Mouse (Mus musculus): ENCODE results near the gene Serpinb8.

Serpinb8 gene

GRCm38 (mm10) chr1:107642457-107643118 is 52.8 kb downstream of the Serpinb8 start:
- DNase-seq (ENCODE audit: low read depth in 1 of 2, low spot score in 2 of 2): no peak

DNA sequence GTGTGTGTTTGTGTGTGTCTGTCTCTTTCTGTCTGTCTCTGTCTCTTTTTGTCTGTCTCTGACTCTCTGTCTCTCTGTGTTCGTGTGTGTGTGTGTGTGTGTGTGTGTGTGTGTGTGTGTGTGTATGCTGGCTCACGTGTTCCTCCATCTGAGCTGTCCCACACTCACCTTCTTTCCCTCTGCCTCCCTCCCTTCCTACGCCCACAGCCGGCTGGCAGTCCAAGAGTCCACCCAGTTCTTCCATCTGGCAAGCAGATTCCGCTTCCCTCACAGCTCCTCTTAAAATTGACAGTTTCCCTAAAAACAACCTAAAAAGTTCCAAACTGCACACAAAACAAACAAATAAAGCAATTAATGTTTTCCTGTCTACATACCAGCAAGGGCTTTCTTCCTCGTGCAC is 55.3 kb downstream of the Serpinb8 start:
- no peak for DNase-seq (ENCODE audit: low read depth in 1 of 2, low spot score in 2 of 2)

- no peak for DNase-seq (ENCODE audit: low read depth in 1 of 2, low spot score in 2 of 2)
Measured at GRCm38 (mm10) chr1:107657689-107658088, 67.9 kb downstream of the Serpinb8 start.
